Mouse (Mus musculus) olfactory bulb, adult 2 months (tissue): Measurements from ENCODE around the gene Scpep1. TPM values are rescaled to one million over a fixed set of nuclear protein-coding genes. Genes with fewer than 3 reads are reported as not detected.
"Not testable (repeated sequence)": the region's sequence is repeated elsewhere in the genome, so short reads cannot be mapped to it uniquely, and the experiment has no call there.

Source experiments
- H3K27ac ChIP-seq: fragments of 200-500 bp; 2 replicates; pipeline ENCODE4 v1.5.1; 2012; ENCODE audit warnings: low read depth, low read length; ENCODE audit not compliant: insufficient read depth
- H3K4me1 ChIP-seq: fragments of 200-500 bp; 2 replicates; pipeline ENCODE4 v1.6.1; 2012; ENCODE audit warnings: low read length; ENCODE audit not compliant: control insufficient read depth, insufficient read depth
- H3K4me3 ChIP-seq: fragments of 200-500 bp; 2 replicates; pipeline ENCODE4 v1.5.1; 2012; ENCODE audit warnings: mild to moderate bottlenecking, low read depth, low read length, moderate library complexity; ENCODE audit not compliant: insufficient read depth
- CTCF ChIP-seq: fragments of 200-500 bp; IDR thresholded peaks from 2 replicates; pipeline ENCODE4 v1.5.1; 2012; ENCODE audit warnings: low read depth, mild to moderate bottlenecking, low read length, moderate library complexity; ENCODE audit not compliant: insufficient read depth
- POLR2A ChIP-seq: fragments of 200-500 bp; IDR thresholded peaks from 2 replicates; pipeline ENCODE4 v1.6.1; 2012; ENCODE audit warnings: mild to moderate bottlenecking, low read depth, low read length, moderate library complexity; ENCODE audit not compliant: insufficient read depth
- WGBS: fragments of 180-500 bp; shearing (Covaris S2); methylation state at CpG from one replicate; pipeline ENCODE4 v1.1.7; 2018; 5-methylcytosine and 5-hydroxymethylcytosine counted together
- polyA plus RNA-seq: library from polyadenylated mRNA; stranded (reverse); fragments of >200 nt; gene quantifications from 2 replicates; pipeline ENCODE4 v1.2.4, GENCODE M21; 2012; ENCODE audit warnings: low replicate concordance; ENCODE audit not compliant: missing spikeins, insufficient read depth, insufficient read length

Scpep1 gene
- polyA plus RNA-seq, 1 experiment = not detected

GRCm38 (mm10) chr11:88998974-88999722, 43.9 kb upstream of the Scpep1 start, which contains the start of gene Trim25:
TSS of gene Trim25 (plus strand) at chr11:88999376.
- Histone ChIP-seq H3K4me1 (no peaks in the 10 kb centered on the region; the same call in 1 of the 2 replicates), H3K4me3 (peak within 1 kb of the TSS; percentile 42), H3K27ac (no peak within 1 kb of the TSS)
- TF ChIP-seq CTCF = no peak
- no peak for TF ChIP-seq POLR2A
- 5% methylated on average over 48 of the region's 48 CpGs for WGBS

DNA sequence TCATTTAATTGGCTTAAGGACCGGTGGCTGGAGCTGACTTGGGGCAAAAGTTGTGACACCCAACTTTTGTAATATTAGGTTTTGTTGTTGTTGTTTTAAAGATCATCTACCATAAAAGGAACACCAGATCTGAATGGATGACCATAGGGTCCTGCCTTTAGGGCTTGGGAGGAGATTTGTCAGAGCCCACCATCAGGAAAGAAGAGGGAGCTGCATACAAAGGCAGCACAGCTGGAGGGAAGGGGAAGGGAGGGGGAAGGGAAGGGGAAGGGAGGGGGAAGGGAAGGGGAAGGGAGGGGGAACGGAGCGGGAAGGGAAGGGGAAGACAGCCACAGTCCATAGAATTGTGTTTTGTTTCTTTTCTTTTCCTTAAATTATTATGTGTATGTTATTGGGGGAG, 43.1 kb upstream of the Scpep1 start:
- 32% methylated on average over 3 of the region's 3 CpGs for WGBS
- TF ChIP-seq CTCF = no peak
- TF ChIP-seq POLR2A = no peak
- H3K27ac ChIP-seq = no peak overlapping the region

GRCm38 (mm10) chr11:88997343-88997742, 42.1 kb upstream of the Scpep1 start:
- H3K4me3 ChIP-seq, H3K4me1 ChIP-seq, H3K27ac ChIP-seq: not testable (repeated sequence)
- WGBS = 87% methylated on average over 5 of the region's 5 CpGs

More for the DNA sequence above, 43.1 kb upstream of the Scpep1 start:
- H3K4me1 ChIP-seq = no peaks in the 10 kb centered on the region; the same call in 1 of the 2 replicates
- no peak overlapping the region for H3K4me3 ChIP-seq

GRCm38 (mm10) chr11:88996427-88996826, 41.2 kb upstream of the Scpep1 start:
- Histone ChIP-seq H3K27ac (no peak overlapping the region), H3K4me3 (no peak overlapping the region), H3K4me1 (no peaks in the 10 kb centered on the region)
- no peak for TF ChIP-seq CTCF
- no peak for TF ChIP-seq POLR2A
- WGBS = 38% methylated on average over 7 of the region's 7 CpGs

DNA sequence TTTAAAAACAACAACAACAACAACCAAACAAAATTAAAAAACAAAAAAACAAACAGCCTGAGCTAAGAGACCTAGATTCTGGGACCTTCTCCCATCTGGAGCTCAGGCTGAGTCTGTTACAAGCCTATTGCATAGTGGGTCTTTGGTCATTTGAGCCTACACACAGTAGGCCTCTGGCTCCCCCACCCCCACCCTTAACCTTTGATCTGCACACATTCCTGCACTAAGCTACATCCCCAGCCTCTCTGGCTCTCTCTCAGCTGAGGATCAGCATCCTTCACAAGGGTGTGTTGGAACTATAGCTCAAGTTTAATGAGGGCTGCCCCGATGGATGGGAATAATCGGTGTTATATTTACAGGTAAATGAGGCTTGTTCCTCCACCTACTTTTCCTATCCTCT, 40.4 kb upstream of the Scpep1 start:
- WGBS = 92% methylated on average over 2 of the region's 2 CpGs
- Histone ChIP-seq H3K4me1 (no peaks in the 10 kb centered on the region), H3K4me3 (no peak overlapping the region), H3K27ac (no peak overlapping the region)
- TF ChIP-seq CTCF = no peak
- TF ChIP-seq POLR2A = no peak

DNA sequence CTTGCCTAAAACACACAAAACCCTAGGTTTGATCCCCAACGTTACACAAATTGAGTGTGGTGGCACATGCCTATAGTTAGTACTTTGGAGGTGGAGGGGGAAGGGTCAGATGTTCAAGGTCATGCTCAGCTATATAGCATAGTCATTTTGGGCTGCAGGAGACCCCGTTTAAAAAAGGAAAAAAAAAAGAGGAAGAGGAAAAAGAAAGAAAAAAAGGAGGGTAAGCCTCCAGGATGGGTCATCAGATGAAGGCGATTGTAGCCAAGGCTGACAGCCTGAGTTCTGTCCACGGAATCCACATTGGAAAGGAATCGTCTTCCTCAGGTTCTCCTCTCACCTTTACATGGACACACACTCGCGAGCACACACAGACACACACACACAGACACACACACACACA, 39.2 kb upstream of the Scpep1 start:
- TF ChIP-seq POLR2A (no peak), CTCF (no peak)
- Histone ChIP-seq H3K27ac (no peak overlapping the region), H3K4me1 (no peaks in the 10 kb centered on the region), H3K4me3 (no peak overlapping the region)
- WGBS = 91% methylated on average over 7 of the region's 7 CpGs

GRCm38 (mm10) chr11:88993625-88994024, 38.4 kb upstream of the Scpep1 start:
- Histone ChIP-seq H3K4me1 (no peaks in the 10 kb centered on the region), H3K27ac (no peak overlapping the region), H3K4me3 (no peak overlapping the region)
- TF ChIP-seq POLR2A (no peak), CTCF (no peak)
- WGBS = 33% methylated on average over 5 of the region's 5 CpGs

- H3K4me3 ChIP-seq = no peak overlapping the region
- no peaks in the 10 kb centered on the region for H3K4me1 ChIP-seq
- no peak for TF ChIP-seq CTCF
- no peak for TF ChIP-seq POLR2A
- 46% methylated on average over 7 of the region's 7 CpGs for WGBS
- H3K27ac ChIP-seq = no peak overlapping the region
These were observed 37.9 kb upstream of the Scpep1 start for GRCm38 (mm10) chr11:88993186-88993585.

- H3K4me3 ChIP-seq = no peak overlapping the region
- TF ChIP-seq CTCF (no peak), POLR2A (no peak)
- 82% methylated on average over 5 of the region's 5 CpGs for WGBS
- no peak overlapping the region for H3K27ac ChIP-seq
- H3K4me1 ChIP-seq = no peaks in the 10 kb centered on the region
These were observed 34.3 kb upstream of the Scpep1 start for GRCm38 (mm10) chr11:88989530-88989929.
